Mouse (Mus musculus) ES-Bruce4 (cell line): ENCODE data around the gene Ppib.

Source experiments
- CTCF ChIP-seq: IDR thresholded peaks from one replicate; pipeline ENCODE4 v1.8.1; 2011; ENCODE audit warnings: low read depth, low read length
- EP300 ChIP-seq: IDR thresholded peaks from 2 replicates; pipeline ENCODE4 v1.6.1; 2011; ENCODE audit warnings: low read depth, low read length; ENCODE audit not compliant: insufficient read depth

GRCm38 (mm10) chr9:66039290-66039689 lies 20.7 kb upstream of the Ppib start:
- TF ChIP-seq EP300 (no peak), CTCF (no peak)
